Mouse (Mus musculus) WW6 (cell line): ENCODE results near the gene Gm20388.
"Not testable (repeated sequence)": the region's sequence is repeated elsewhere in the genome, so short reads cannot be mapped to it uniquely, and the experiment has no call there.

Source experiments
- DNase-seq: peaks from one replicate; pipeline ENCODE4 v3.0.0-alpha.2; 2013; ENCODE audit warnings: low read depth, low spot score

Gene Gm20388

DNA sequence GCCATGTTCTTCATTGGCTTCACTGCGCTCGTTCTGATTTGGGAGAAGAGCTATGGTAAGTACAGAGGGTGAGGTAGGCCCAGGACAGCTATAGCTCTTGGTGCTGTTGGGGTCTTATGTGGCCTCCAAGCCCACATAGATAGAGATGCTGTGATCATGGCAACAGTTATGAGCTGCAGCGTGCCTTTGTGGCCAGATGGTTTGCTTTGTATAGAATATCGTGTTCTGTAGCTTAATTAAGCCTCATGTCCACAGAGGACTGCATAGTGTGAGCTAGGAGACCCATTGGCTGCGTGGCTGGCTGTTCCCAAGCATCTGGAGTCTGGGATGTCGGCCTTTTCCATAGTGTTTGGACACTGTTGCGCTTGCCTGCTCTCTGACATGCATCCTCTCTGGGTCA is 762.7 kb downstream of the Gm20388 start:
- DNase-seq = no peak

DNA sequence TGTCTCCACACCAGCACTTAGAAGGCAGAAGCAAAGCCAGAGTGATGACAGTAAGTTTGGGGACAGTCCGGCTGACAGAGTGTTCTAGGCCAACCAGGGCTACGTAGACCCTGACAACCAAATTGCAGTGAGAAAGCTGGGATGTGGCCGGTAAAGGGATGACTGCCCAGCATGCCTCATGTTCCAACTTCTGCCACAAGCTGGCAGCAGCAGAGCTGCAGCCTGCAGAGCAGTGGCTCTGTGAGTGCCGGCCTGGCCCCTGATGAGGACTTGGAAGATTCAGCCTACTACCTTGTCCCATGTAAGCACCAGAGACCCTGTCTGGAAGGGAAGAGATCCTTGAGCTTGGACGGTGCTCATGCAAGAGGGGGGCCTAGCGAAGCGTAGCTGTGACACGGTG is 765.1 kb downstream of the Gm20388 start:
- no peak for DNase-seq

DNA sequence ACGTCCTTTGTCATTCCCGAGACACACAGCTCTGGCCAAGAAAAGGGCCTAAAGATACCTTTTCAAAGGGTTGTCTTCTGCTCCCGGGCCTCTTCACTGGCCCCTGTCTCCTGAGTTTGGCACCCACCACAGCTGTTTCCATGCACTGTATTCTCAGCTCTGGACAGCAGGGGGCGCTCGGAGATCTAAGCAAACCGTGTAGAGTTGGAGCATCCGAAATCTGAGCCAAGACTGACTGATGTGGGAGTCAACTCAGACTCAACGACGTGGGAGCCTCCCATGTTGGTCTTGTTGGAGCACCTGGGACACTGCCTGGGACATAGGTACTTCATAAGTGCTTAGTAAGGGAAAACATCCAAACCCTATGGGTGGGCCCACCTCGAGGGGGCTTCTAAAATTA is 767.8 kb downstream of the Gm20388 start:
- peak; percentile 74 for DNase-seq

DNA sequence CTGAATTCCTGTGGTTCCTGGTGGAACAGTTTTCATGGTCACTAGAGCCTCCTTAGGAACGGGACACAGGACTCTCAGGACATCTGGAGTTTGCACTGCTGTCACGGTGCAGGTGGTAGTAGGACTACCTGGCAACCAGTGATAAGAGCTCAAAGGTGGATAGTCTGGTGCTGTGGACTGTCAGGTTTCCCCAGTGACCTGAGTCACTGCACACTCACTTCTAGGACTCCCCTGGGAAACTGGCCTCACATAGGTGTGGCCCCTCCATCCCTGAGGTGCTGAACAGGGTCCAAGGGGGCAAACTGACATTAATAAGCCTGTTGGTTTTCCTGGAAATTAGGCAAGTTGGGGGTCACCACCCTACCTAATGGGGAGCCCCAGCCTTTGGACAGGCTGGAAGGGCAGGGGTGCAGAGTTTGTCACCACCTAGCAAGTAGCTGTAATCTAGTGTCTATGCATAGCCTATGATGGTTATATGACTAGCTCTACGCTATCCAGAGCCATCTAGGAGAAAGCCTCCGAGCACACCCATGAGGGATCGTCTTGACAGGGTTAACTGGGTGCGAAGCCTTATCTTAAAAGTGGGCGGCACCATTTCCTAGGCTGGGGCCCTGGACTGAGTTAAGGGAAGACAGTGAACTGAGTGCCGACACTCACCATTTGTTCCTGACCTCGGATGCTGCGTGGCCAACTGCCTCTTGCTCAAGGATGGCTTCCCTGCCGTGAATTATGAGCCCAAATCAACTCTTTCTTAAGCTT is 769.2 kb downstream of the Gm20388 start:
- no peak for DNase-seq

DNA sequence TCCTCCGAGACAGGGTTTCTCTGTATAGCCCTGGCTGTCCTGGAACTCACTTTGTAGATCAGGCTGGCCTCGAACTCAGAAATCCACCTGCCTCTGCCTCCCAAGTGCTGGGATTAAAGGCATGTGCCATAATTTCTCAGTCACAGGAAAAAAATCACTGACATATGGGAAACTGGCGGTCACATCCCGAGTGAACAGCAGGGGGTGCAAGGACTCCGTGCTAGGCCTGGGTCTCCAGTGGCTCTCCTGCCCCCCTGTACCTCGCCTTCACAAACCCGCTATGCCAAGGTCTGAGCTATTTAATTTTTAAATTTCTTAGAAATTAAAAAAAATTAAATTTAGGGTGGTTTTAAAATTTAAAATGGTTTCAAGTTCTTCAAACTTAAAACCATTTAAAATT is 769.8 kb downstream of the Gm20388 start:
- DNase-seq = not testable (repeated sequence)

DNA sequence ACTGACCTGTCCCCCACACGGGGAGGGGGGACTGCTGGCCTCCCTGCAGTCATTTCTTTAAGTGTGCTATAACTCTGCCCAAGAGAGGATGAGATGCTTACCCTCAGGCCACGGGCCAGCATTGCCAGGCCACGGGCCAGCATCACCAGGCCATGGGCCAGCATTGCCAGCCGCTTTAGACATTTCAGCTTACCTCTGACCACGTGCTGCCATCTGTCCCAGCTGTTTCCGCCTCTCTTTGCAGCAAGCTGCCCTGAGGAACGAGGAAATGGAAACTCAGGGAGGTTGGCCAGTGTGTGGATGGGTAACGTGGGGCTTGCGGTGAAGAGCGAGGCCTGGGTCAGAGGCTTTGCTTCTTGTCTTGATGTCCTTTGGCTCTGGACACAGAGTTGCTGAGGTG is 770.5 kb downstream of the Gm20388 start:
- no peak for DNase-seq

GRCm38 (mm10) chr8:120683602-120684001 is 773.0 kb downstream of the Gm20388 start:
- DNase-seq = peak; percentile 57

- no peak for DNase-seq
These were observed 773.4 kb downstream of the Gm20388 start for GRCm38 (mm10) chr8:120684082-120684481.

DNA sequence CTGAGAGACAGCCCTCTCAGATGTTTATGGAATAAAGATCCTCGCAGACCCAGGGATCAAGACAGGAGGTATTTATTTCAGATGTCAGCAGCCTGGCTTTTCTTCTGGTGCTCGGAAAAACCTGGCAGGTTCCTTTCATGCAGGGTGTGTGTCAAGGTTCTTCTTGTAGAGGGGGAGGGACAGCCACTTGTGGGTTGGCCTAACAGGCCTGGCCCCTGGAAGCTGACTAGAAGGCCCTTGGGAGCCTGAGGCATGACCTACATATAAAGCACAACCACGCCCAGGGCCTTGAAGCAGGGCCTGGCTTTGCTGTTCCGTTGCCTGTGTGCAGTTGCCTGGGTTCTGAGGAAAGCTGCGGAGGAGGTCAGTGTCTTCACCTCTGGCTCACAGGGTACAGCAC is 774.5 kb downstream of the Gm20388 start:
- DNase-seq = no peak

DNA sequence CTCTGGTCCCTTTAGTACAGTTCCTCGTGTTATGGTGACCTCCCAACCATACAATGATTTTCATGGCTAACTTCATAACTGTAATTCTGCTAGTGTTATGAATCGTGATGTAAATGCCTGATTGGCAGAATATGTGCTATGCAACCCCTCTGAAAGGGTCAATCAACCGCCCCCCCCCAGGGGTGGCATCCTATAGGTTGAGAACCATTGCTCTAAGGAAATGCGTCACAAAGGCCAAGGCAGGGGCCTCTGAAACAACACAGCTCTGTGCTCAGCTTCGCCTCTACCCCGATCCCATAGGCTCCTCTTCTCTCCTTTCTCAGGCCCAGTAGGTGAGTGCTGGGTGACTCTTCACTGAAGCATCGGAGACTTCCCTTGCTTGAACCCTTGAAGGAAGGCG is 775.0 kb downstream of the Gm20388 start:
- DNase-seq = no peak

GRCm38 (mm10) chr8:120686051-120686450 is 775.4 kb downstream of the Gm20388 start:
- DNase-seq = no peak

DNA sequence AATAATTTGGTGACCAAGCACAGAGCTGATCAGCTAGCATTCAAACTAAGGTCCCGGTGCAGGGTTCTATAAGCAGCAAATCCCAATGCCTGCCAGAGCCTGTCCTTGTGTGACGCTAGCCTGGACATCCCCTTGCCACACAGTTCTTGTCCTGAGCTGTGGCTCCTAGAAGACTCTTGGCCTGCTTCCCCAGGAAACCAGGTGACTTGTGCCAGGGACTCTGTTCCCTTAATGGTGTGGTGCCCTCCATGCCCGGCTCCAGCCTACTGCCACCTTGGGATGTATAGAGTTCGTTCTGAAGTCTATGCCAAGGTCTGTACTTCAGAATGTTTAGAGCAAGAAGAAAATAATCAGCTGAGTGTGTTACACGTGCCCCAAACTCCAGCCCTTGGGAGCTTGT is 775.9 kb downstream of the Gm20388 start:
- DNase-seq = no peak

DNA sequence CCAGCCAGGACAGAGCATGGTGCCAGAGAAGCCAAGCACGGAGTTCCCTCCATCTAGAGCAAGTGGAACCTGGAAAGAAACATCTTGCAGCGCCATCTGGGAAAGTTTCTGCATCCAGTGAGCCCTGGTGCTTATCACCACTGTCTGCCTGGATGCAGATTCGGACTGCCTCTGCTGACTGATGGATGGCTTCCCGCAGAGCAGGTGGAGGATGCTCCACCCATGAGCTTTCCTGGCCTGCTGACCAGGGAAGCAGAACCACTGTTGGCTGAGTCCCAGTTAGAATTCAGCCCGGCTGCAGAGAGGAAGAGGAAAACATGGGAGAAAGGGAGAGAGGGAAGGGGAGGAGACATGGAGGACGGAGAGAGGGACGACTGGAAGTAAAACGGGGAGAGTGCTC is 777.1 kb downstream of the Gm20388 start:
- DNase-seq = no peak

DNA sequence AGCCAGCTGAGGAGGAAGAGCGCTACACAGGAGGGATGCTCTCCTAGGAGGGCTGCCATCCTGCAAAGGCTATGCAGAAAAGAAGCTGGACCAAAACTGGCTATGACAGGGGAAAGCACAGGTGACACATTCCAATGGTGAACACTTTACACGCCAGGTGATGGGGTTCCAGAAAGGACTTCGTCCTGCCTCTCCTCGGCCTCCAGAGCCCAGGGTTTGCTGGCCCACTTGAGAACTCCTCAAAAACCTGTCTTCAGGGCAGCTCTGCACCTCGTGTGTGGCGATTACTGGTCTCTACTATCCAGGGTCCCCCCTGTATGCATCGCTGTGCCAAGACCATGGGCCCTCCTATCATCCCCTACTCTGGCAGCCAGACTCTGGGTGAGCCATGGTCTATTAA is 777.9 kb downstream of the Gm20388 start:
- no peak for DNase-seq

- no peak for DNase-seq
These were observed 782.3 kb downstream of the Gm20388 start for GRCm38 (mm10) chr8:120692934-120693333.

DNA sequence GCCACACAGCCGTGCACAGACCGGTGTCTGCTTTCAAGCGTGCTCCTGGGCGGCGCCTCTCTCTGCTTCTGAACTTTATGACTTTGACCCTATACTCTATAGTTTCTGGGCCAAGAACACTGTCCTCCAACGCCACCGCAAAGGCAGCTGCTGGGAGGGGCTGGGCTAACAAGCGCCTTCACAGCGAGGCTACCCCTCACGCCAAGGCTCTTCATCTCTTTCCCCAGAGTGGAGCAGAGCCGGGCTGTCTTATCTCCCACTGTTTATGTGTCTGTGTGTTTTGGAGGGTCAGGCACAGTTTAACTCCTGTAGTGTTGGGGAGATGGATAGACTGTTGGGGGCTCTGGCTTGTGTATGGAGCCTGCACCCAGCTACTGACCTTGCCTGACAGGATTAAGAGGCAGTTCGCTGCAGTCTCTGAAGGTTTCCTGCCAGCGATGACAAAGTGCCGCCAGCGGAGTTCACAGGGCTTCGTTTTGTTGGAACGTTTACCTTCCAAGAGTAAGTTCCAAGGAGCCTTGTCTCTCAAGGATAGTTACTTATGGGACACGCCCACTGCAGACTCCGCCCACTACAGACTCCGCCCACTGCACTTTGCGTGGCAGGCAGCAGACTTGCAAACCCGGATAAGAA is 783.3 kb downstream of the Gm20388 start:
- peak; percentile 65 for DNase-seq

DNA sequence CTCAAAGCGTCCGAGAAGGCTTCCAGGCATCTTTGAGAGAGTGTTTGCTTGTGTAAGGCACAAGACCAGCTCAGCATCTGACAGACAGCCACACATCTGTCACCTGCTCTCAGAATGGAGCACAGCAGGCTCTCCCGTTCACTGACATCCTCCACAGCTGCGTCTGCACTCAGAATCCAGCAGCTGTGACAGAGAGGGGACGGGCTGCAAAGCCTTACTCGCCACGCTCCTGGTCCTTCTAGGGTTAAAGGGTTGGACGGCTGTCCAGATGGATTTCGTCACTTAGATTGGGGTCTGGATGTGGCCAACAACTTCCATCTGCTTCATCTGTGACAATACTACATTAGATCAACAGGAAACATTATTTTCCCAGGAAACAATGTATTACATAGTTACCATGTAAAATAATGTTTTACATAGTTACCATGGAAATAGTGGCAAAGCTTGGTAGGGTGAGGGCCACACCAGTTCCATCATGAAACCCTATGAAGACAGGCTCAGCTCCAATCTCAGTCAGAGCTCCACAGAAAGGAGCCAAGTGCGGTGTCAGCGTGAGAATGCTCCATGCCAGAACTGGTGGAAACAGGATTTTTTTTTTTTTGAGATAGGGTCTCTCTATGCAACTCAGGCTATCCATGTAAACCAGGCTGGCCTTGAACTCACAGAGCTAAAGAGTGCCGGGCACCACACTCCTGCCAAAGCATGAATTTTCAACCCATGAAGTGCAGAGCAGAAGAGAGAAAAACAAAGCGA is 785.9 kb downstream of the Gm20388 start:
- no peak for DNase-seq

DNA sequence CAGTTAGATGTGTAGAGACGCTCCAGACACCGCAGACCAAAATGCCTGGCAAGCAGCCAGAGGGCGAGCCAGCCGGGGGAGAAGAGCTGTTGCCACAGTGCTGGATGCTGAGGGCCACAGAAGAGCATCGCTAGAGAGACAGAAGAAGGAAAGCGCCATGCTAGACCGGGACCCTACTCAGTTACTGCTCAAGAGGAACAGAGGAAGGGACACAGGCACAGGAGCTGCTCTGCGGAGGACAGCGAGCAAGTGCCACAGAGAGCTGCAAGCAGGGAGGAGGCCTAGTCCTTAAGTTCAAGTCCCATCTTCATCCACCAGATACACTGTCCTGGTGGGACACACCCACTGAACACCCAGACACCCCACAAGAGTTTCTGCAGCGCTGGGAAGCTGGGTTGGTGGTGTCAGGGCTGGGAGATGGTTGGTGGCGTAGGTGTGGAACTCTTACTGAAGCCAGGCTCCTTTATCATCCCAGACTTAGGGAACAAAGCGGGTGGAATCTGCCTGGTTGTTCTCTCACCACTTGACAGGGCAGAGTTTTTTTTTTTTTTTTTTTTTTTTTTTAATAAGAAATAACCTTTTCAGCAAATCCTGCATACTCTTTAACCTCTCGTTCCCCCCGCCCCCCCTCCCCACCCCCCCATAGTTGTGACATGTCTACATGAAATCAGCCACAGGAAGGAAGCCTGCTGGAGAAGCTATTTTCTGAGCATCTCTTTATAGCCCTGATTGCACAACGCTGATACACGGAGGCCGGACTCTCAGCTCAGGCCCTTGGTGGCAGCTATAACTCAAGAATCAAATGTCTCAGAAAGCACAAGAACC is 786.7 kb downstream of the Gm20388 start:
- DNase-seq = no peak

- no peak for DNase-seq
These were observed 787.3 kb downstream of the Gm20388 start for GRCm38 (mm10) chr8:120697979-120698272.

- no peak for DNase-seq
These were observed 787.8 kb downstream of the Gm20388 start for GRCm38 (mm10) chr8:120698426-120698825.

GRCm38 (mm10) chr8:120699079-120699478 is 788.4 kb downstream of the Gm20388 start:
- DNase-seq = no peak

GRCm38 (mm10) chr8:120699565-120699964 is 788.9 kb downstream of the Gm20388 start:
- no peak for DNase-seq
